Mouse (Mus musculus) forebrain, embryonic 13.5 days (tissue): ENCODE results near the gene Rpp25. TPM values are rescaled to one million over a fixed set of nuclear protein-coding genes. Genes with fewer than 3 reads are reported as not detected.

Source experiments
- ATAC-seq: fragments of 200-750 bp; cut with Nextera tagmentation; 2 replicates; pipeline ENCODE4 v1.8.0; 2017
- H3K27ac ChIP-seq: fragments of 300-500 bp; sonication (generic); 2 replicates; pipeline ENCODE4 v1.5.1; 2015; ENCODE audit warnings: inconsistent platforms, mild to moderate bottlenecking, moderate library complexity
- H3K27me3 ChIP-seq: fragments of 300-500 bp; sonication (generic); 2 replicates; pipeline ENCODE4 v1.6.1; 2015; ENCODE audit warnings: mild to moderate bottlenecking, inconsistent platforms
- H3K36me3 ChIP-seq: fragments of 300-500 bp; sonication (generic); 2 replicates; pipeline ENCODE4 v1.6.1; 2015; ENCODE audit warnings: mild to moderate bottlenecking, inconsistent platforms; ENCODE audit not compliant: poor library complexity, severe bottlenecking
- H3K4me1 ChIP-seq: fragments of 300-500 bp; sonication (generic); 2 replicates; pipeline ENCODE4 v1.6.1; 2015; ENCODE audit warnings: inconsistent platforms
- H3K4me2 ChIP-seq: fragments of 300-500 bp; sonication (generic); 2 replicates; pipeline ENCODE4 v1.6.1; 2015; ENCODE audit warnings: inconsistent platforms, mild to moderate bottlenecking, moderate library complexity
- H3K4me3 ChIP-seq: fragments of 300-500 bp; sonication (generic); 2 replicates; pipeline ENCODE4 v1.5.1; 2015; ENCODE audit warnings: mild to moderate bottlenecking, inconsistent platforms
- H3K9ac ChIP-seq: fragments of 300-500 bp; sonication (generic); 2 replicates; pipeline ENCODE4 v1.6.1; 2015; ENCODE audit warnings: mild to moderate bottlenecking, inconsistent platforms
- H3K9me3 ChIP-seq: fragments of 300-500 bp; sonication (generic); replicated peaks from 2 replicates; pipeline ENCODE4 v1.6.1; 2016; ENCODE audit warnings: inconsistent platforms
- WGBS: fragments of 180-500 bp; shearing (Covaris S2); methylation state at CpG from one replicate; pipeline ENCODE4 v1.1.7; 2015; 5-methylcytosine and 5-hydroxymethylcytosine counted together
- polyA plus RNA-seq: library from polyadenylated mRNA; unstranded; fragments of >200 nt; fragmentation: Nextera tagmentation; extraction: Ambion mirVana; gene quantifications from 2 replicates; pipeline ENCODE4 v1.2.1, GENCODE M21; 2015

Gene Rpp25
- polyA plus RNA-seq, 1 experiment from 2014 or later = 12.8 TPM

GRCm38 (mm10) chr9:57498536-57498935, 5.3 kb upstream of the Rpp25 start:
- no peak for ATAC-seq
- H3K27ac ChIP-seq = peak overlapping the region; percentile 71
- H3K36me3 ChIP-seq = no peaks in the 10 kb centered on the region
- 32% methylated on average over 7 of the region's 7 CpGs for WGBS
- H3K9me3 ChIP-seq = no peaks in the 10 kb centered on the region
- H3K27me3 ChIP-seq = peaks cover 32% of the 10 kb centered on the region
- H3K9ac ChIP-seq = no peak overlapping the region
- H3K4me2 ChIP-seq = peak overlapping the region; percentile 5; the same call in 1 of the 2 replicates
- H3K4me3 ChIP-seq = no peak overlapping the region
- H3K4me1 ChIP-seq = peaks cover 49% of the 10 kb centered on the region

GRCm38 (mm10) chr9:57501452-57501851, 2.4 kb upstream of the Rpp25 start:
- 2% methylated on average over 13 of the region's 13 CpGs for WGBS
- Histone ChIP-seq H3K9ac (peak overlapping the region; percentile 65), H3K27ac (peak overlapping the region; percentile 97), H3K9me3 (no peaks in the 10 kb centered on the region), H3K4me2 (peak overlapping the region; percentile 88), H3K4me3 (peak overlapping the region; percentile 45), H3K4me1 (peaks cover 75% of the 10 kb centered on the region), H3K27me3 (peaks cover 61% of the 10 kb centered on the region), H3K36me3 (no peaks in the 10 kb centered on the region)
- ATAC-seq = peak; percentile 6; the same call in 1 of the 2 replicates

GRCm38 (mm10) chr9:57501861-57502260, 2.0 kb upstream of the Rpp25 start:
- no peaks in the 10 kb centered on the region for H3K36me3 ChIP-seq
- H3K4me2 ChIP-seq = peak overlapping the region; percentile 88
- peak; percentile 86 for ATAC-seq
- H3K9me3 ChIP-seq = no peaks in the 10 kb centered on the region
- H3K9ac ChIP-seq = peak overlapping the region; percentile 65
- peak overlapping the region; percentile 45 for H3K4me3 ChIP-seq
- H3K4me1 ChIP-seq = peaks cover 75% of the 10 kb centered on the region
- H3K27me3 ChIP-seq = peaks cover 65% of the 10 kb centered on the region
- H3K27ac ChIP-seq = peak overlapping the region; percentile 97
- WGBS = under 1% methylated on average over 20 of the region's 20 CpGs

GRCm38 (mm10) chr9:57502911-57503621, 760 bp upstream of the Rpp25 start:
- H3K27me3 ChIP-seq = peaks cover 67% of the 10 kb centered on the region
- WGBS = 6% methylated on average over 23 of the region's 23 CpGs
- peak overlapping the region; percentile 51 for H3K9ac ChIP-seq
- H3K4me1 ChIP-seq = peaks cover 71% of the 10 kb centered on the region
- ATAC-seq = no peak
- H3K27ac ChIP-seq = peak overlapping the region; percentile 97
- H3K4me3 ChIP-seq = peak overlapping the region; percentile 45
- no peaks in the 10 kb centered on the region for H3K9me3 ChIP-seq
- no peaks in the 10 kb centered on the region for H3K36me3 ChIP-seq
- peak overlapping the region; percentile 88 for H3K4me2 ChIP-seq

- peaks cover 62% of the 10 kb centered on the region for H3K4me1 ChIP-seq
- H3K9me3 ChIP-seq = no peaks in the 10 kb centered on the region
- ATAC-seq = peak; percentile 50
- peak overlapping the region; percentile 88 for H3K4me2 ChIP-seq
- peaks cover 67% of the 10 kb centered on the region for H3K27me3 ChIP-seq
- H3K36me3 ChIP-seq = no peaks in the 10 kb centered on the region
- peak overlapping the region; percentile 51 for H3K9ac ChIP-seq
- peak overlapping the region; percentile 45 for H3K4me3 ChIP-seq
- under 1% methylated on average over 34 of the region's 34 CpGs for WGBS
- H3K27ac ChIP-seq = no peak overlapping the region
Observed at GRCm38 (mm10) chr9:57504381-57504700, 515 bp downstream of the Rpp25 start.

GRCm38 (mm10) chr9:57504891-57505290, 1.1 kb downstream of the Rpp25 start:
- 53% methylated on average over 10 of the region's 10 CpGs for WGBS
- Histone ChIP-seq H3K4me1 (peaks cover 62% of the 10 kb centered on the region), H3K4me3 (peak overlapping the region; percentile 45), H3K27ac (no peak overlapping the region), H3K36me3 (no peaks in the 10 kb centered on the region), H3K9me3 (no peaks in the 10 kb centered on the region), H3K27me3 (peaks cover 62% of the 10 kb centered on the region), H3K9ac (no peak overlapping the region), H3K4me2 (peak overlapping the region; percentile 88)
- no peak for ATAC-seq

GRCm38 (mm10) chr9:57505700-57506099, 1.9 kb downstream of the Rpp25 start:
- peak overlapping the region; percentile 41; the same call in 1 of the 2 replicates for H3K9ac ChIP-seq
- peak overlapping the region; percentile 7; the same call in 1 of the 2 replicates for H3K4me3 ChIP-seq
- peaks cover 54% of the 10 kb centered on the region for H3K4me1 ChIP-seq
- ATAC-seq = peak; percentile 57
- H3K4me2 ChIP-seq = peak overlapping the region; percentile 88
- H3K9me3 ChIP-seq = no peaks in the 10 kb centered on the region
- peaks cover 54% of the 10 kb centered on the region for H3K27me3 ChIP-seq
- WGBS = 3% methylated on average over 8 of the region's 8 CpGs
- no peaks in the 10 kb centered on the region for H3K36me3 ChIP-seq
- peak overlapping the region; percentile 78 for H3K27ac ChIP-seq

GRCm38 (mm10) chr9:57510577-57510976, 6.8 kb downstream of the Rpp25 start:
- H3K27ac ChIP-seq = no peak overlapping the region
- H3K9ac ChIP-seq = no peak overlapping the region
- H3K27me3 ChIP-seq = peaks cover 15% of the 10 kb centered on the region
- ATAC-seq = no peak
- no peaks in the 10 kb centered on the region for H3K36me3 ChIP-seq
- no peaks in the 10 kb centered on the region for H3K9me3 ChIP-seq
- peaks cover 5% of the 10 kb centered on the region for H3K4me1 ChIP-seq
- no peak overlapping the region for H3K4me2 ChIP-seq
- WGBS = 65% methylated on average over 2 of the region's 2 CpGs
- H3K4me3 ChIP-seq = no peak overlapping the region

- H3K9me3 ChIP-seq = no peaks in the 10 kb centered on the region
- no peak overlapping the region for H3K9ac ChIP-seq
- 10% methylated on average over 3 of the region's 3 CpGs for WGBS
- H3K4me3 ChIP-seq = no peak overlapping the region
- ATAC-seq = peak; percentile 17; the same call in 1 of the 2 replicates
- peaks cover 8% of the 10 kb centered on the region for H3K4me1 ChIP-seq
- H3K27ac ChIP-seq = peak overlapping the region; percentile 19
- no peaks in the 10 kb centered on the region for H3K27me3 ChIP-seq
- no peaks in the 10 kb centered on the region for H3K36me3 ChIP-seq
- no peak overlapping the region for H3K4me2 ChIP-seq
Observed at GRCm38 (mm10) chr9:57517113-57517512, 13.3 kb downstream of the Rpp25 start.

GRCm38 (mm10) chr9:57520375-57521055, 16.7 kb downstream of the Rpp25 start:
- H3K9ac ChIP-seq = peak overlapping the region; percentile 99
- no peaks in the 10 kb centered on the region for H3K27me3 ChIP-seq
- H3K4me2 ChIP-seq = peak overlapping the region; percentile 74
- peak overlapping the region; percentile 97 for H3K4me3 ChIP-seq
- H3K4me1 ChIP-seq = peaks cover 36% of the 10 kb centered on the region
- ATAC-seq = peak; percentile 46
- no peaks in the 10 kb centered on the region for H3K36me3 ChIP-seq
- WGBS = 23% methylated on average over 16 of the region's 16 CpGs
- peak overlapping the region; percentile 85 for H3K27ac ChIP-seq
- H3K9me3 ChIP-seq = no peaks in the 10 kb centered on the region

- WGBS = under 1% methylated on average over 94 of the region's 95 CpGs
- peak; percentile 97 for ATAC-seq
Observed at GRCm38 (mm10) chr9:57521056-57521911, 17.5 kb downstream of the Rpp25 start, which contains the start of gene Cox5a. Cox5a (plus strand) TSS chr9:57521274.

More at GRCm38 (mm10) chr9:57521056-57521911, 17.5 kb downstream of the Rpp25 start, which contains the start of gene Cox5a:
- peak within 1 kb of the TSS; percentile 74 for H3K4me2 ChIP-seq
- H3K9me3 ChIP-seq = no peaks in the 10 kb centered on the region
- peaks cover 40% of the 10 kb centered on the region for H3K4me1 ChIP-seq
- no peaks in the 10 kb centered on the region for H3K36me3 ChIP-seq
- H3K27me3 ChIP-seq = no peaks in the 10 kb centered on the region
- H3K27ac ChIP-seq = peak within 1 kb of the TSS; percentile 85
- H3K4me3 ChIP-seq = peak within 1 kb of the TSS; percentile 97
- H3K9ac ChIP-seq = peak within 1 kb of the TSS; percentile 99
